Mouse (Mus musculus): ENCODE measurements around the gene Ntrk2.

DNA sequence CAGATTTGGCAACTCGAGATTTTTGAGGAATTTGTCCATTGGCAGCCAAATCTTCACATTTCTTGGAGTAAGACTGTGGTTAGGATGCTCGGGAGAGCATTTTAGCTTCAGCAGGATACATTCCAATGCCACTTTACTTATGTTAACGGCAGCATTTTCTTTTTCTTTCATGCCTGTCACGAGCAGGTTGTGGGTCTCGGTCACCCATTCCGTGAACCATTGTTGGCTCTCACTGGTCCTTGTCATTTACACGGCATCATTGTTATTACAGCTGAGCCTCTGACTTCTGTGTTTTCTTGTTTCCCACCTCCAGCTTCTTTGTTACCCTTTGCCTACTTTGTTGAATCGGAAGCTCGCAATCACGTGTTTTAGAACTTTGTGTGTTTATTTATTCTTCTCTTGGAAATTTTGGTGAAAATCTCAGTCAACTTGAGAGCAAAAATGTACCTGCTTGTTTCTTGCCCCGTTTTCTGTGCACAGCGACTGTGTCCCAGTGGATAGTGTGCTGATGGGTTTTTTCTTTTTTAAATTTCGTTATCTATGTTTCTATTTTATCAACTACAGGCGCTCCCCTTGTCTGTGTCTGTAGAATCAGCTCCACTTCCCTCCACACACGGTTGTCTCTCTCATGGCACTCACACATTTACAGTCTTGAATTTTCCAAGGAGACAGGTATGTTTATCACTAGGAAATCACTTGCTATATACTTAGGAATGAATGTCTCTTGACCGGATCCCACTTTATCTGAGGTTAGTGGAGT, 375.0 kb downstream of the Ntrk2 start:
- TF ChIP-seq CTCF (IDR thresholded peaks at IDR 0.05; ENCODE audit: low read depth, low read length) (no peak), GATA1 (IDR thresholded peaks at IDR 0.05; ENCODE audit: borderline replicate concordance, low read length) (no peak)
